Mouse (Mus musculus) midbrain, embryonic 13.5 days (tissue): ENCODE measurements around the gene Nnmt. TPM values are rescaled to one million over a fixed set of nuclear protein-coding genes. Genes with fewer than 3 reads are reported as not detected.
A peak's percentile ranks its signal among the peaks of the same experiment; 100 is the strongest.

Source experiments
- ATAC-seq: fragments of 200-750 bp; cut with Nextera tagmentation; 2 replicates; pipeline ENCODE4 v1.8.0; 2017; ENCODE audit warnings: mild to moderate bottlenecking, moderate TSS enrichment, moderate library complexity
- H3K27ac ChIP-seq: fragments of 300-500 bp; sonication (generic); 2 replicates; pipeline ENCODE4 v1.5.1; 2015; ENCODE audit warnings: inconsistent platforms, mild to moderate bottlenecking, moderate library complexity
- H3K27me3 ChIP-seq: fragments of 300-500 bp; sonication (generic); 2 replicates; pipeline ENCODE4 v1.6.1; 2015; ENCODE audit warnings: mild to moderate bottlenecking, inconsistent platforms
- H3K36me3 ChIP-seq: fragments of 300-500 bp; sonication (generic); 2 replicates; pipeline ENCODE4 v1.6.1; 2015; ENCODE audit warnings: mild to moderate bottlenecking, inconsistent platforms
- H3K4me1 ChIP-seq: fragments of 300-500 bp; sonication (generic); replicated peaks from 2 replicates; pipeline ENCODE4 v1.6.1; 2015; ENCODE audit warnings: inconsistent platforms
- H3K4me2 ChIP-seq: fragments of 300-500 bp; sonication (generic); replicated peaks from 2 replicates; pipeline ENCODE4 v1.6.1; 2015; ENCODE audit warnings: moderate library complexity, mild to moderate bottlenecking, inconsistent platforms
- H3K4me3 ChIP-seq: fragments of 300-500 bp; sonication (generic); replicated peaks from 2 replicates; pipeline ENCODE4 v1.5.1; 2015; ENCODE audit warnings: mild to moderate bottlenecking, inconsistent platforms
- H3K9ac ChIP-seq: fragments of 300-500 bp; sonication (generic); replicated peaks from 2 replicates; pipeline ENCODE4 v1.6.1; 2015; ENCODE audit warnings: mild to moderate bottlenecking, inconsistent platforms
- H3K9me3 ChIP-seq: fragments of 300-500 bp; sonication (generic); 2 replicates; pipeline ENCODE4 v1.6.1; 2016; ENCODE audit warnings: mild to moderate bottlenecking, inconsistent platforms
- WGBS: fragments of 180-500 bp; shearing (Covaris S2); methylation state at CpG from one replicate; pipeline ENCODE4 v1.1.7; 2015; 5-methylcytosine and 5-hydroxymethylcytosine counted together
- polyA plus RNA-seq: library from polyadenylated mRNA; unstranded; fragments of >200 nt; fragmentation: Nextera tagmentation; extraction: Ambion mirVana; gene quantifications from 2 replicates; pipeline ENCODE4 v1.2.1, GENCODE M21; 2015

The Nnmt gene
- polyA plus RNA-seq, 1 experiment from 2014 or later, result 0.40 TPM

DNA sequence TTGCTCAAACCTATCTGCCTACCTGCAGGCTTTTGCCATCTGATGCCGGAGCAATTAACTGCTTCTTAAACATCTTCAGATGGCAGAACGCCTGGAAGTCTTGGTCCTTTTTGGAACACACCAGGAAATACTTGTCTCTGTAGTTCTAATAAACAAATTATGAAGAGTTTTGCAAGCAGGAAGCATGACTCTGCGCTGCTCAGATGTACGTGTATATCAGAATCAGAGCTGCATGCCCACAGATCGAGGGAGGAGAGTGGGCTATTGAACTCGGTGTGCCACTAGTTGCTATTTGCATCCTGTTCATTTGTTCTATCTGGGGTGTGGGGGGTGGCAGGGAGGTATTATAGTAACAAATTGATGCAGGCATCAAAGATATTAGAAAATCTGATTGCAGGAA is 28.2 kb upstream of the Nnmt start:
- WGBS, result 86% methylated on average over 6 of the region's 6 CpGs
- no peak overlapping the region for H3K9ac ChIP-seq
- H3K9me3 ChIP-seq, result 0 out of 2 replicates have a peak, but pooled peaks cover 3% of the 10 kb centered on the region

DNA sequence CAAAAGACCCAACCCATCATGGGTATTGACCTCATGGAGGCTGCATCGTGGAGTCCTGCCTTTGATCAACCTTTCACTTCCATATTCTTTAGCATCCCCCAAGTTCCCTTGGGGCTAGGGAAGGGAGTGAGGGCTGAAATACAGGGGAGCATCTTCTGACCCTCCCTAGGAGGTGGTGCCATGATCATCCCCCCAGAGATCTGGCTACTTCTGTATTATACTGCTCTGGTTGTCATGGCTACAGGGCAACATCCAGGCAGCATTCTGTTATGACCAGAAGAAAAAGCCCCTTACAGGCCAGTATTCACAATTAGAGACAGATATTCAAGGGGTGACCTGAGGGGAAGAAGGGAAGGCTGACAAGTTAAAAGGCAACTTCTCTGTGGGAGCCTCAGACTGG is 14.3 kb upstream of the Nnmt start:
- WGBS, result 65% methylated on average over 1 of the region's 1 CpGs
- ATAC-seq, result no peak
- Histone ChIP-seq H3K9me3 (no peaks in the 10 kb centered on the region), H3K36me3 (no peaks in the 10 kb centered on the region), H3K4me3 (no peak overlapping the region), H3K27ac (no peak overlapping the region), H3K4me2 (no peak overlapping the region), H3K27me3 (peaks cover 3% of the 10 kb centered on the region; the same call in 1 of the 2 replicates), H3K9ac (no peak overlapping the region), H3K4me1 (peaks cover 11% of the 10 kb centered on the region)

More for the DNA sequence above, 28.2 kb upstream of the Nnmt start:
- Histone ChIP-seq H3K36me3 (no peaks in the 10 kb centered on the region), H3K4me2 (no peak overlapping the region), H3K4me3 (no peak overlapping the region), H3K27ac (no peak overlapping the region), H3K4me1 (0 out of 2 replicates have a peak, but pooled peaks cover under 1% of the 10 kb centered on the region), H3K27me3 (peaks cover 5% of the 10 kb centered on the region; the same call in 1 of the 2 replicates)
- no peak for ATAC-seq

DNA sequence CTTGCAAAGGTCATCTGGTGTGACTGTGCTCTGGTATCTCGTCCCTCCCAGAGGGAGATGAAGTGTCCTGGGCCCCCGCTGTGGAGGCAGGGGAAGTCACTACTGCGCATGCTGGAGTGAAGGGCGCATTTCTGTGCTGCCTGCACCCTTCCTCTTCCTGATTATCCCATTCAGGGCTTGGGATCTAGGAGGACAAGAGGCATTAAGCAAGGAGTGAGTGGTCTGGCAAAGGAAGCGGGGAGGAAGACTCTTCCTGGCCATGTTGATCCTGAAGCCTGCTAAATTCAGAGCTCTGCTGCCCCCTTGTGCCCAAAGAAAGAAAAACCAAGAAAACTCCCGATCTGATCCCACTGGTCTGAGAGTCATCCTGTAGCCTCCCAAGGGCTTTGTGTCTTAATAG is 13.6 kb upstream of the Nnmt start:
- Histone ChIP-seq H3K4me2 (peak overlapping the region; percentile 36), H3K9ac (no peak overlapping the region), H3K27me3 (peaks cover 3% of the 10 kb centered on the region; the same call in 1 of the 2 replicates), H3K36me3 (no peaks in the 10 kb centered on the region), H3K9me3 (no peaks in the 10 kb centered on the region), H3K27ac (no peak overlapping the region), H3K4me1 (peaks cover 11% of the 10 kb centered on the region), H3K4me3 (no peak overlapping the region)
- peak; percentile 60 for ATAC-seq
- WGBS, result 19% methylated on average over 6 of the region's 6 CpGs

DNA sequence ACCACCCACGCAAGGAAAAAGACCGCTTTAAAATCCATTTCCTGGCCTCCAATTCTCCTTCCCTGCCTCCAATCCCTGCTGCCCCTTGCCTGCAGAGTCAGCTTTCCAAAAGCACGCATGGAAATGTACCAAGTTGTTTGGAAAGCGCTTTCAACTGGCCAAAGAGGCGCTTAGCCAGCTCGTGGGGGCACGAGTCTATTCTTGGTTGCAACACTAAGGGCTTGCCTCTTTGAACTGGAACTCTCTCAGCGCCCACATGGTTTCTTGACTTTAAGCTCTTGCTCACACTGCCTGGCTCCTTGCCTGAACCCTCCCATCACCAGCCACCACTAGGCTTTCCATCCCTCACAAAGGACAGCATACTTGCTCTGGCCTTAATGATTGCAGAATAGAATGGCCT is 13.2 kb upstream of the Nnmt start:
- Histone ChIP-seq H3K4me2 (no peak overlapping the region), H3K27ac (no peak overlapping the region), H3K27me3 (peaks cover 3% of the 10 kb centered on the region; the same call in 1 of the 2 replicates), H3K9ac (no peak overlapping the region), H3K9me3 (no peaks in the 10 kb centered on the region), H3K36me3 (no peaks in the 10 kb centered on the region), H3K4me1 (peaks cover 11% of the 10 kb centered on the region), H3K4me3 (no peak overlapping the region)
- no peak for ATAC-seq
- WGBS, result 85% methylated on average over 8 of the region's 8 CpGs

DNA sequence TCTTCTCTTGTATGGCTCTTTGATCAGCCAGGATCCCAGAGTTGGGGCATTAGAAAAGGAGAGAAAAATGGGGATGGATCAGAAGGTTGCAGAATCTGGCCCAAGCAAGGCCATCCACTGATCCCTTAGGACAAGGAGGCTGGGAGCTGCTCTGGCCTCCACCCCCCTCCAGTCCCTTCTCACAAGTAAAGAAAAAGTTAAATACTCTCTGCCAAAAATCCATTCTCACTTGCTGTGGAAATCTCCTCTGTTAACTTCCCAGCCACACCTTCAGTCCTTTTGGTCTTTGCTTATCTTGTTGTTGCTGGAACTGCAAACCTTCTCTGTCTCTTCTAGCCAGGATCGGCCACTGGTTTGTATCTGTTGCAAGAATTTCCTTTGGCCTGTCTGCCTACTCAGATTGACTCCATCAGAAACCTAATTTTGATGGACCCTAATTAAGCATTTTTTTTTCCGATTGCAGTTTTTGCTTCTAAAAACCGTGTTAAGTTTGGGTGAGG is 12.6 kb upstream of the Nnmt start:
- H3K36me3 ChIP-seq, result no peaks in the 10 kb centered on the region
- H3K4me3 ChIP-seq, result no peak overlapping the region
- H3K9me3 ChIP-seq, result no peaks in the 10 kb centered on the region
- H3K27me3 ChIP-seq, result peaks cover 3% of the 10 kb centered on the region; the same call in 1 of the 2 replicates
- H3K9ac ChIP-seq, result no peak overlapping the region
- 92% methylated on average over 3 of the region's 3 CpGs for WGBS
- no peak for ATAC-seq
- H3K4me2 ChIP-seq, result no peak overlapping the region
- H3K4me1 ChIP-seq, result peaks cover 11% of the 10 kb centered on the region
- H3K27ac ChIP-seq, result no peak overlapping the region

DNA sequence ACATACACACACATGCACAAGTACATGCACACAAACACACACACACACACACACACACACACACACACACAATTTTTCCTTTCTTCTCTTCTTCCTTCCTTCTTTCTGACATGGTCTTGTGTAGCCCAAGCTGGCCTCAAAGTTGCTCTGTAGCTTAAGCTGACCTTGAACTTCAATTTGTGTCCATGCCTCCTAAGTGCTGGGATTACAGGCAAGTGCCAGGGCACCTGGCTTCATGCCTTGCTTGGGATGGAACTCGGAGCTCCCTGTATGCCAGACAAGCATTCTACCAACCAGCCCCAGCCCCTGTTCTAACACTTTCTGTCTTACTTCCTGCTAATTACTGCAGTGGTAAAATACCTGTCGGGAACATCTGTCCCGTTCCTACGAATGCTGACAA is 8.3 kb upstream of the Nnmt start:
- Histone ChIP-seq H3K9me3 (no peaks in the 10 kb centered on the region), H3K36me3 (no peaks in the 10 kb centered on the region), H3K4me1 (no peaks in the 10 kb centered on the region), H3K27ac (no peak overlapping the region), H3K4me3 (no peak overlapping the region), H3K27me3 (no peaks in the 10 kb centered on the region), H3K9ac (no peak overlapping the region), H3K4me2 (no peak overlapping the region)
- 89% methylated on average over 4 of the region's 4 CpGs for WGBS
- no peak for ATAC-seq

DNA sequence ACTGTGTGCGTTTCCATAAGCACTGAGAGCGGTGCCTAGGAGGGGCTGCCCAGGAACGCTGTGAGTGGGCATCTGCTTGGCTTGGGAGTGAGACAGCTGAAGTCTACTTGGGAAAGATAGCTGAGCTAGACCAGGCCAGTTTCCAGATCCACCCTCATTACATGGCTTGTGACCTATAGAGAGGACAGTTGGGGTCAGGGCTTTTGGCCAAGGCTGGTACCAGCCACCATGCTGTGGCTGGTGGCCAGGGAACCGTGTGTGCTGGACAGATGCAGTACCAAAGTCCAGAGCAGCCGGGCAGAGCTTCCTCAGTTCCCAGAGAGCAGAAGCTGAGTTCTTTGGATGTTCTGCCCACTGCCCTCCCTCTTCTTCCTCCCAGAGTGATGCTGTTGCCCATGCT is 7.6 kb upstream of the Nnmt start:
- 0 out of 2 replicates have a peak, but pooled peaks cover 1% of the 10 kb centered on the region for H3K4me1 ChIP-seq
- 84% methylated on average over 5 of the region's 5 CpGs for WGBS
- H3K9ac ChIP-seq, result no peak overlapping the region
- no peak for ATAC-seq
- no peaks in the 10 kb centered on the region for H3K9me3 ChIP-seq
- no peaks in the 10 kb centered on the region for H3K36me3 ChIP-seq
- H3K4me2 ChIP-seq, result no peak overlapping the region
- no peak overlapping the region for H3K4me3 ChIP-seq
- H3K27me3 ChIP-seq, result no peaks in the 10 kb centered on the region
- no peak overlapping the region for H3K27ac ChIP-seq

DNA sequence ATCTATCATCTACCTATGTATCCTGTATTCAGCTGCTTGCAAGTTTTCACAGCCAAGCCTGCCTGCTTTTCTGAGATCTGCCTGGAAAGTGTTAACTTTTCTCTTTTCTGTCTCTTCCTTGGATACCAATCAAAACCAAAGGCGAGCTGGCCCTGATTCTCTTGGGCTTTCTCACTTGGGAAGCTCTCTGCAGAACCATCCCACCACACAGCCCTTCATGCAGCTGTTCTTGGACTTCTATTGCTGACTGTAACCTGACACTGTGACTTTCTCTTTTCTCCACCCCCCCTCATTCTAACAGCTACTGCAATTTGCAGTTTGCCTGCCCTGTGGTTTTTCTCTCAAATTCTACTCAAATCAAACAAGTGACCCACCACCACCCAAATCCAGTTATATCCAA is 6.1 kb upstream of the Nnmt start:
- Histone ChIP-seq H3K4me3 (no peak overlapping the region), H3K27ac (no peak overlapping the region), H3K36me3 (no peaks in the 10 kb centered on the region), H3K27me3 (no peaks in the 10 kb centered on the region), H3K4me2 (no peak overlapping the region), H3K9me3 (no peaks in the 10 kb centered on the region), H3K4me1 (0 out of 2 replicates have a peak, but pooled peaks cover 4% of the 10 kb centered on the region), H3K9ac (no peak overlapping the region)
- ATAC-seq, result no peak
- 38% methylated on average over 1 of the region's 1 CpGs for WGBS

DNA sequence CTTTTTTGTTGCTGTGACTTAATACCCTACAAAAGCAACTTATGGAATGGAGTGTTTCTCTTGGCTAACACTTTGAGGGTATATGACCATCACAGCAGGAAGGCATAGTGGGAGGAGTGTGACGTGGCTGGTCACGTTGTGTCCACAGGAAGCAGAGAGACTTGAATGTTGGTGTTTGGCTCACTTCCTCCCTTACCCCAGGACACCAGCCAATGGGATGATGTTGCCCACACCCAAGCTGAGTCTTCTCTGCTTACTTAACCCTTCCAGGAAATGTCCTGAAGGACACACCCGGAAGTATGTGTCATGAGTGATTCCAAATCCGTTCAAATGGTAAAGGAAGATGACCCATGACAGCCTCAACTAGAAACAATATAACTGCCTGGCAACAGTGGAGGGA is 4.8 kb upstream of the Nnmt start:
- Histone ChIP-seq H3K4me1 (0 out of 2 replicates have a peak, but pooled peaks cover 4% of the 10 kb centered on the region), H3K9me3 (no peaks in the 10 kb centered on the region), H3K27me3 (no peaks in the 10 kb centered on the region), H3K4me3 (no peak overlapping the region), H3K27ac (no peak overlapping the region), H3K36me3 (no peaks in the 10 kb centered on the region), H3K9ac (no peak overlapping the region), H3K4me2 (no peak overlapping the region)
- 81% methylated on average over 4 of the region's 4 CpGs for WGBS
- ATAC-seq, result no peak

DNA sequence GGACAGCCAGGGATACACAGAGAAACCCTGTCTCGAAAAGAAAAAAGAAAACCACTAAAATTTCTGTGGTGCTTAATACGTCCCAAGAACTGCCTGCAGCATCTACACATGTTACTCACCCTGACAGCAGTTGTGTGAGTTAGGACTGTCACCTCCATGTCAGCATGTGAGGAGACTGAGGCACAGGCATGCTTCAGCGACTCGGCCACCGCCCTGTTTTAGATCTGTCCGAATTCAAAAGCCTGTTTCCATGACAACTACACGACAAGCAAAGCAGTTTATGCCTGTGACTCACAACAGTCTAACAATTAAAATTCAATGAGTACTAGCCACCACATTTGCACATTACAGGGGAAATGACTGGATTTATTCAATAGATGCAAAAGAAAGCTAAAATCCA is 2.5 kb upstream of the Nnmt start:
- WGBS, result 24% methylated on average over 7 of the region's 7 CpGs
- ATAC-seq, result no peak

DNA sequence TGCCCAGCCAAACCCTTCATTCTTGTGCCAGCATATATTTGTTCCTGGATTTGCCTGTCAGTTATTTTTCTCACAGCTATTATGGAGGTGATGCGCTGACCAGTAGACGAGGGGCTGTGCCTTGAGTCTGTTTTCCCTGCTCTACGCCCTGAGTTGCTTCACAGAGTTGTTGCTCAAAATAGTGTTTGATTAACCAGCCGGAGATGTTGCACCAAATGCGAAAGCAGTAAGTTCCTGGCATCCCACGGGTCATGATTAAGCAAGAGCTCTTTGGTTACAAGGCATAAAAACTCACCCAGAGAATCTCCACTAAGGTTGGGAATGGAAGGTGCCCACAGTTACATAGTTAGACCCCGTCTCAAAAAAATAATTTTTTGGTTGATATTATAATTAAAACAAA is 1.2 kb upstream of the Nnmt start:
- ATAC-seq, result no peak
- H3K27me3 ChIP-seq, result no peaks in the 10 kb centered on the region
- 0 out of 2 replicates have a peak, but pooled peaks cover 4% of the 10 kb centered on the region for H3K4me1 ChIP-seq
- no peak overlapping the region for H3K4me3 ChIP-seq
- no peaks in the 10 kb centered on the region for H3K36me3 ChIP-seq
- no peak overlapping the region for H3K9ac ChIP-seq
- no peak overlapping the region for H3K27ac ChIP-seq
- H3K9me3 ChIP-seq, result no peaks in the 10 kb centered on the region
- 91% methylated on average over 7 of the region's 7 CpGs for WGBS
- no peak overlapping the region for H3K4me2 ChIP-seq

More for the DNA sequence above, 2.5 kb upstream of the Nnmt start:
- Histone ChIP-seq H3K9me3 (no peaks in the 10 kb centered on the region), H3K27me3 (no peaks in the 10 kb centered on the region), H3K9ac (no peak overlapping the region), H3K4me3 (no peak overlapping the region), H3K27ac (no peak overlapping the region), H3K36me3 (no peaks in the 10 kb centered on the region), H3K4me1 (0 out of 2 replicates have a peak, but pooled peaks cover 4% of the 10 kb centered on the region), H3K4me2 (no peak overlapping the region)

DNA sequence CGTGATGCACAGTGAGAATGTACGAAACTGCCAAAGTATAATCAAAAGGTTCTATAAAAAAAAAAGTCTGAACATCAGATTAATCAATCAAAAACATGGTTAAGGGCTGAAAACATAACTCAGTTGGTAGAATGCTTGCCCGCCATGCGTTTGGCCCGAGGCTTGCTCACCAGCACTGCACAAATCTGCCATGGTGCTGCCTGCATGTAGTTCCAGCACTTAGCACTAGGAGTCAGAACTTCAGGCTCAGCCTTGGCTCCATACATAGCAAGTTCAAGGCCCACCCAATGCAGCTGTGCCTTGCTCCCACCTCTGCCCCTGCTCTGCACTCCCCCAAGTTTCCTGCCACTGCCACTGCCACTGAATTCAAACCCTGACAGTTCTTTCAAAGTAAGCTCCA is 744 bp upstream of the Nnmt start:
- WGBS, result 96% methylated on average over 5 of the region's 5 CpGs
- no peak overlapping the region for H3K4me3 ChIP-seq

DNA sequence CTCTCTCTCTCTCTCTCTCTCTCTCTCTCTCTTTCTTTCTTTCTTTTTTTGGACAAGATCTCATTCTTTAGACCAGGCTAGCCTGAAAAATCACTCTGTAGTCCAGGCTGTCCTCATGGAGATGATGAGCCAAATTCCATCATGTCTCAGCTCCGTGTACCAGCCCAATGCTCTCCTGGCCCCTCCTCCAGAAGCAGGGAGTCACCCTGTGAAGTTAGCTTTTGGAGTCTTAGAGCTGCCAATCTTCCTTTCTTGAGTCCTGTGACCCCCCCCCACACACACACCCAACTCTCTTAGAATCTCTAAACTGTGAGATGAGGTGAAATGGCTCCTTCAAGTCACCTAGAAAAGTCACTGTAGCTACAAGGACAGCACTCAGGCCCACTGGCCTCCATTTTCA is 727 bp downstream of the Nnmt start:
- H3K9me3 ChIP-seq, result no peaks in the 10 kb centered on the region
- H3K4me1 ChIP-seq, result 0 out of 2 replicates have a peak, but pooled peaks cover 4% of the 10 kb centered on the region
- no peak for ATAC-seq
- WGBS, result 89% methylated on average over 1 of the region's 1 CpGs
- no peak overlapping the region for H3K9ac ChIP-seq
- 0 out of 2 replicates have a peak, but pooled peaks cover 3% of the 10 kb centered on the region for H3K27me3 ChIP-seq
- H3K4me2 ChIP-seq, result no peak overlapping the region
- no peaks in the 10 kb centered on the region for H3K36me3 ChIP-seq
- H3K27ac ChIP-seq, result no peak overlapping the region
- no peak overlapping the region for H3K4me3 ChIP-seq

More for the DNA sequence above, 744 bp upstream of the Nnmt start:
- Histone ChIP-seq H3K27ac (no peak overlapping the region), H3K36me3 (no peaks in the 10 kb centered on the region), H3K4me1 (0 out of 2 replicates have a peak, but pooled peaks cover 4% of the 10 kb centered on the region), H3K9ac (no peak overlapping the region), H3K4me2 (no peak overlapping the region), H3K27me3 (no peaks in the 10 kb centered on the region), H3K9me3 (no peaks in the 10 kb centered on the region)
- no peak for ATAC-seq
